Mouse (Mus musculus) MEL (cell line): Measurements from ENCODE around the gene Tbcb. TPM values are rescaled to one million over a fixed set of nuclear protein-coding genes. Genes with fewer than 3 reads are reported as not detected.
"Not testable (repeated sequence)": the region's sequence is repeated elsewhere in the genome, so short reads cannot be mapped to it uniquely, and the experiment has no call there.

Experiments
- DNase-seq: peaks from one replicate; pipeline ENCODE4 v3.0.0; 2011; ENCODE audit warnings: low read depth, low spot score
- H3K27ac ChIP-seq: 2 replicates; pipeline ENCODE4 v1.5.1; 2012; ENCODE audit warnings: low read depth, mild to moderate bottlenecking, control low read depth, low read length, moderate library complexity; ENCODE audit not compliant: control insufficient read depth
- H3K27me3 ChIP-seq, 2 experiments: fragments of 150-350 bp in 1 of 2; sonication (generic) in 1 of 2; 2 replicates each; pipeline ENCODE4 v1.6.1; 2012; ENCODE audit warnings: low read length in 2 of 2, mild to moderate bottlenecking in 2 of 2, improper control_type of control experiment in 1 of 2, moderate library complexity in 1 of 2; ENCODE audit not compliant: insufficient read depth in 2 of 2, control insufficient read depth in 1 of 2
- H3K36me3 ChIP-seq, 2 experiments: 2 replicates each; pipeline ENCODE4 v1.6.1; 2012 to 2014; ENCODE audit warnings: low read length in 2 of 2, improper control_type of control experiment in 1 of 2, inconsistent platforms in 1 of 2, mild to moderate bottlenecking in 1 of 2; ENCODE audit not compliant: insufficient read depth in 2 of 2, control insufficient read depth in 1 of 2
- H3K4me1 ChIP-seq, 2 experiments: fragments of 150-350 bp in 1 of 2; sonication (generic) in 1 of 2; 2 replicates each; pipeline ENCODE4 v1.6.1; 2012; ENCODE audit warnings: low read length in 2 of 2, improper control_type of control experiment in 1 of 2, mild to moderate bottlenecking in 1 of 2; ENCODE audit not compliant: insufficient read depth in 2 of 2, control insufficient read depth in 1 of 2
- H3K4me3 ChIP-seq, 2 experiments: fragments of 150-350 bp in 1 of 2; sonication (generic) in 1 of 2; 2 replicates each; pipeline ENCODE4 v1.5.1; 2012; ENCODE audit warnings: low read depth in 2 of 2, low read length in 2 of 2, mild to moderate bottlenecking in 2 of 2, moderate library complexity in 2 of 2, control low read depth in 1 of 2, improper control_type of control experiment in 1 of 2; ENCODE audit not compliant: control insufficient read depth in 1 of 2, insufficient read depth in 1 of 2
- H3K79me2 ChIP-seq: 2 replicates; pipeline ENCODE4 v1.6.1; 2012; ENCODE audit warnings: mild to moderate bottlenecking, low read length, moderate library complexity; ENCODE audit not compliant: control insufficient read depth, poor library complexity, insufficient read depth
- H3K9ac ChIP-seq: 2 replicates; pipeline ENCODE4 v1.6.1; 2012; ENCODE audit warnings: low read depth, mild to moderate bottlenecking, control low read depth, low read length, moderate library complexity; ENCODE audit not compliant: control insufficient read depth, poor library complexity, severe bottlenecking
- H3K9me3 ChIP-seq: fragments of 150-350 bp; sonication (generic); replicated peaks from 2 replicates; pipeline ENCODE4 v1.6.1; 2012; ENCODE audit warnings: mild to moderate bottlenecking, low read length, improper control_type of control experiment, moderate library complexity; ENCODE audit not compliant: insufficient read depth
- CTCF ChIP-seq, 3 experiments: IDR thresholded peaks in 2 of 3; conservative IDR thresholded peaks in 1 of 3; 2 replicates each; pipeline ENCODE4 v1.5.1; 2011 to 2012; ENCODE audit warnings: low read length in 3 of 3, low read depth in 2 of 3, mild to moderate bottlenecking in 2 of 3, improper control_type of control experiment in 1 of 3, inconsistent platforms in 1 of 3, mixed read lengths in 1 of 3, moderate library complexity in 1 of 3; ENCODE audit not compliant: control insufficient read depth in 1 of 3, insufficient read depth in 1 of 3, poor library complexity in 1 of 3, severe bottlenecking in 1 of 3
- E2F4 ChIP-seq: IDR thresholded peaks from 2 replicates; pipeline ENCODE4 v1.6.1; 2011; ENCODE audit warnings: low read depth, low read length, improper control_type of control experiment, borderline replicate concordance
- ELF1 ChIP-seq: IDR thresholded peaks from 2 replicates; pipeline ENCODE4 v1.6.1; 2014; ENCODE audit warnings: low read depth, mild to moderate bottlenecking, inconsistent platforms, low read length, improper control_type of control experiment, moderate library complexity
- EP300 ChIP-seq, 2 experiments: IDR thresholded peaks; 2 replicates each; pipeline ENCODE4 v1.6.1; 2011; ENCODE audit warnings: improper control_type of control experiment in 2 of 2, low read length in 2 of 2, low read depth in 1 of 2, mild to moderate bottlenecking in 1 of 2
- ETS1 ChIP-seq: IDR thresholded peaks from 2 replicates; pipeline ENCODE4 v1.6.1; 2012; ENCODE audit warnings: low read depth, mild to moderate bottlenecking, inconsistent platforms, low read length, improper control_type of control experiment, moderate library complexity
- GABPA ChIP-seq: IDR thresholded peaks from 2 replicates; pipeline ENCODE4 v1.6.1; 2012; ENCODE audit warnings: low read depth, mild to moderate bottlenecking, inconsistent platforms, low read length, improper control_type of control experiment, moderate library complexity
- GATA1 ChIP-seq: IDR thresholded peaks from 2 replicates; pipeline ENCODE4 v1.6.1; 2011; ENCODE audit warnings: low read depth, low read length, improper control_type of control experiment
- JUND ChIP-seq: IDR thresholded peaks from 2 replicates; pipeline ENCODE4 v1.6.1; 2011; ENCODE audit warnings: low read depth, mild to moderate bottlenecking, improper control_type of control experiment, low read length
- KAT2A ChIP-seq: conservative IDR thresholded peaks from 2 replicates; pipeline ENCODE4 v1.6.1; 2012; ENCODE audit warnings: low read depth, low read length, improper control_type of control experiment, inconsistent platforms
- MAX ChIP-seq: IDR thresholded peaks from 2 replicates; pipeline ENCODE4 v1.6.1; 2011; ENCODE audit warnings: low read length, improper control_type of control experiment
- MAZ ChIP-seq: IDR thresholded peaks from 2 replicates; pipeline ENCODE4 v1.6.1; 2012; ENCODE audit warnings: low read depth, mild to moderate bottlenecking, inconsistent platforms, low read length, improper control_type of control experiment
- MEF2A ChIP-seq: IDR thresholded peaks from 2 replicates; pipeline ENCODE4 v1.6.1; 2014; ENCODE audit warnings: low read depth, mild to moderate bottlenecking, inconsistent platforms, low read length, improper control_type of control experiment; ENCODE audit not compliant: poor library complexity, insufficient replicate concordance, severe bottlenecking; ENCODE audit errors: extremely low read depth
- MXI1 ChIP-seq: IDR thresholded peaks from 2 replicates; pipeline ENCODE4 v1.6.1; 2011; ENCODE audit warnings: mild to moderate bottlenecking, low read depth, low read length, improper control_type of control experiment
- NRF1 ChIP-seq: IDR thresholded peaks from 2 replicates; pipeline ENCODE4 v1.6.1; 2014; ENCODE audit warnings: low read depth, mild to moderate bottlenecking, inconsistent platforms, low read length, improper control_type of control experiment, moderate library complexity; ENCODE audit not compliant: poor library complexity, insufficient read depth, severe bottlenecking
- POLR2A ChIP-seq, 2 experiments: IDR thresholded peaks; 2 replicates each; pipeline ENCODE4 v1.6.1; 2011 to 2012; ENCODE audit warnings: low read length in 2 of 2, mild to moderate bottlenecking in 2 of 2, control low read depth in 1 of 2, improper control_type of control experiment in 1 of 2, low read depth in 1 of 2, moderate library complexity in 1 of 2; ENCODE audit not compliant: control insufficient read depth in 1 of 2, insufficient read depth in 1 of 2, poor library complexity in 1 of 2
- RAD21 ChIP-seq: IDR thresholded peaks from 2 replicates; pipeline ENCODE4 v1.6.1; 2011; ENCODE audit warnings: mild to moderate bottlenecking, low read depth, low read length, improper control_type of control experiment
- SIN3A ChIP-seq: IDR thresholded peaks from 2 replicates; pipeline ENCODE4 v1.6.1; 2012; ENCODE audit warnings: low read length, improper control_type of control experiment, inconsistent platforms
- SMC3 ChIP-seq: IDR thresholded peaks from 2 replicates; pipeline ENCODE4 v1.6.1; 2011; ENCODE audit warnings: low read depth, low read length, improper control_type of control experiment
- TBP ChIP-seq: IDR thresholded peaks from 2 replicates; pipeline ENCODE4 v1.8.0; 2011; ENCODE audit warnings: low read depth, low read length, improper control_type of control experiment
- TCF12 ChIP-seq: IDR thresholded peaks from 2 replicates; pipeline ENCODE4 v1.6.1; 2014; ENCODE audit warnings: low read depth, mild to moderate bottlenecking, inconsistent platforms, low read length, improper control_type of control experiment, moderate library complexity
- UBTF ChIP-seq: IDR thresholded peaks from 2 replicates; pipeline ENCODE4 v1.6.1; 2012; ENCODE audit warnings: low read depth, mild to moderate bottlenecking, inconsistent platforms, low read length, improper control_type of control experiment, moderate library complexity, borderline replicate concordance; ENCODE audit not compliant: insufficient read depth
- USF1 ChIP-seq: IDR thresholded peaks from 2 replicates; pipeline ENCODE4 v1.6.1; 2014; ENCODE audit warnings: low read depth, mild to moderate bottlenecking, inconsistent platforms, low read length, improper control_type of control experiment, moderate library complexity
- USF2 ChIP-seq, 2 experiments: IDR thresholded peaks; 2 replicates each; pipeline ENCODE4 v1.6.1; 2011 to 2012; ENCODE audit warnings: improper control_type of control experiment in 2 of 2, low read length in 2 of 2, borderline replicate concordance in 1 of 2, inconsistent platforms in 1 of 2, low read depth in 1 of 2, mild to moderate bottlenecking in 1 of 2; ENCODE audit not compliant: insufficient read depth in 1 of 2
- ZC3H11A ChIP-seq: IDR thresholded peaks from 2 replicates; pipeline ENCODE4 v1.6.1; 2012; ENCODE audit warnings: low read depth, mild to moderate bottlenecking, inconsistent platforms, low read length, improper control_type of control experiment
- ZKSCAN1 ChIP-seq: IDR thresholded peaks from 2 replicates; pipeline ENCODE4 v1.6.1; 2012; ENCODE audit warnings: low read depth, mild to moderate bottlenecking, inconsistent platforms, low read length, improper control_type of control experiment, moderate library complexity
- ZNF384 ChIP-seq: IDR thresholded peaks from 2 replicates; pipeline ENCODE4 v1.6.1; 2012; ENCODE audit warnings: low read depth, mild to moderate bottlenecking, inconsistent platforms, low read length, improper control_type of control experiment
- polyA plus RNA-seq, 2 experiments: library from polyadenylated mRNA; stranded (reverse) in 1 of 2; unstranded in 1 of 2; fragments of >175 nt in 1 of 2; fragments of >200 nt in 1 of 2; gene quantifications; 2 replicates each; pipeline versions ENCODE4 v1.2.1 to v1.2.4; 2012; ENCODE audit warnings: low replicate concordance in 2 of 2, low read depth in 1 of 2; ENCODE audit not compliant: insufficient read length in 2 of 2, insufficient read depth in 1 of 2, missing spikeins in 1 of 2
- total RNA-seq: library from RNA; depleted of rRNA; stranded (reverse); fragments of 300-350 nt; gene quantifications from 2 replicates; pipeline ENCODE4 v1.2.3, GENCODE M21; 2012

Gene Tbcb
- total and polyA plus RNA-seq, 3 experiments = 54.8 to 72.6 TPM; not detected in 1

DNA sequence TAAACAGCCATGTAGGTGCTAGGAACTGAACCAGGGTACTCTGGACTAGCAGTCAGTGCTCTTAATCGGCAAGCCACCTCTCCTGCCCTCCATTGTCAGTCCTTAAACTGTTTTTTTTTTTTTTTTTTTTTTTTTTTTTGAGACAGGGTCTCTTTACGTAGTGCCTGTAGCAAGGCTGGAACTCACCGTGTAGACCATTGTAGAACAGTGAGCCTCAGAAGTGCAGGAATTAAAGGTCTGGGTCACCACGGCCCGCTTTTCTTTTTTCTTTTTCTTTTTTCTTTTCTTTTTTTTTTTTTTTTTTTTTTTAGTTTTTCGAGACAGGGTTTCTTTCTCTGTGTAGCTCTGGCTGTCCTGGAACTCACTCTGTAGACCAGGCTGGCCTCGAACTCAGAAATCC lies 48.9 kb downstream of the Tbcb start:
- not testable (repeated sequence) for DNase-seq, H3K9me3 ChIP-seq, H3K27me3 ChIP-seq, H3K36me3 ChIP-seq, H3K79me2 ChIP-seq, H3K4me1 ChIP-seq, H3K4me3 ChIP-seq, H3K27ac ChIP-seq, H3K9ac ChIP-seq
- TF ChIP-seq ZNF384 = peak; percentile 50; the same call in 1 of the 2 replicates

DNA sequence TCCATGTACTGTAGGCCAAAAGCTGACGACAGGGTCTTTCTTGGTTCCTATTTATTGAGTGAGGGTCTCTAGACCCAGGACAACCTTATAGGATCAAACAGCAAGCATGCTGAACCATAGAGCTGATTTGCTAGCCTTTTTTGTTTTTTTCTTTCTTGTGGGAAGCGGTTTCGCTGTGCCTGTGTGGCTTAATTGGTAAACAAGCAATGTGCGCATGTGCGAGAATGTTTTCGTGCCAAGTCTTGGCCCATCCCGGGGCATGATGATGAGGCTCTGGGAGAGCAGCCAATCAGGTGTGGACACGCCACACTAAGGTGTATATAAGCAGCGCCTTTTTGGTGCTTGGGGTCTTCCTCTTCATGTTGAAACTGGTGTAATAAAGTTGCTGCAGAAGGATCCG lies 50.1 kb downstream of the Tbcb start:
- not testable (repeated sequence) for DNase-seq, H3K27me3 ChIP-seq, H3K9me3 ChIP-seq, H3K27ac ChIP-seq, H3K4me3 ChIP-seq, H3K4me1 ChIP-seq, H3K79me2 ChIP-seq, H3K9ac ChIP-seq, H3K36me3 ChIP-seq

- Histone ChIP-seq H3K4me1 (peaks cover 0 to 4% of the 10 kb centered on the region in 2 experiments; a peak in 1 of 4 replicates), H3K27ac (no peak overlapping the region), H3K27me3 (no peaks in the 10 kb centered on the region), H3K9me3 (no peaks in the 10 kb centered on the region), H3K9ac (no peak overlapping the region), H3K79me2 (no peaks in the 10 kb centered on the region), H3K4me3 (no peak overlapping the region), H3K36me3 (peaks cover 0 to 2% of the 10 kb centered on the region in 2 experiments; a peak in 2 of 4 replicates)
- DNase-seq = peak; percentile 86
- peak; percentile 59 to 68 (median 66) for TF ChIP-seq CTCF (IDR thresholded peaks at IDR 0.05 in 2 of 3, conservative IDR thresholded peaks at IDR 0.05 in 1 of 3; ENCODE audit: control insufficient read depth in 1 of 3, insufficient read depth in 1 of 3, low read depth in 2 of 3, low read length in 3 of 3, poor library complexity in 1 of 3, severe bottlenecking in 1 of 3)
- 0 out of 2 replicates have a peak, but pooled peaks have one; percentile 38 for TF ChIP-seq TBP
- no peak for TF ChIP-seq TCF12
- 0 out of 2 replicates have a peak, but pooled peaks have one; percentile 11 for TF ChIP-seq GATA1
- no peak for TF ChIP-seq USF2 (IDR thresholded peaks at IDR 0.05; ENCODE audit: borderline replicate concordance in 1 of 2, insufficient read depth in 1 of 2, low read depth in 1 of 2, low read length in 2 of 2)
- no peak for TF ChIP-seq ETS1
- no peak for TF ChIP-seq GABPA
- TF ChIP-seq ZC3H11A = peak; percentile 74
- no peak for TF ChIP-seq SIN3A
- TF ChIP-seq MEF2A = no peak
- no peak for TF ChIP-seq EP300 (IDR thresholded peaks at IDR 0.05; ENCODE audit: low read depth in 1 of 2, low read length in 2 of 2)
- no peak for TF ChIP-seq UBTF
- TF ChIP-seq MXI1 = no peak
- peak; percentile 73 for TF ChIP-seq RAD21
- TF ChIP-seq ZKSCAN1 = no peak
- no peak for TF ChIP-seq KAT2A
- peak; percentile 94 for TF ChIP-seq ZNF384
- TF ChIP-seq E2F4 = no peak
- TF ChIP-seq MAX = no peak
- TF ChIP-seq SMC3 = peak; percentile 65
- no peak for TF ChIP-seq MAZ
- no peak for TF ChIP-seq USF1
- no peak for TF ChIP-seq ELF1
- TF ChIP-seq JUND = no peak
- TF ChIP-seq NRF1 = no peak
- no peak for TF ChIP-seq POLR2A (IDR thresholded peaks at IDR 0.05; ENCODE audit: control insufficient read depth in 1 of 2, insufficient read depth in 1 of 2, low read depth in 1 of 2, low read length in 2 of 2, poor library complexity in 1 of 2)
These were observed 50.8 kb downstream of the Tbcb start for GRCm38 (mm10) chr7:30181308-30181707.
